Mouse (Mus musculus): ENCODE results near the gene Tbc1d2b. TPM values are rescaled to one million over a fixed set of nuclear protein-coding genes. Genes with fewer than 3 reads are reported as not detected.

Gene Tbc1d2b
- polyA plus RNA-seq, 1 experiment from 2014 or later: 9.9 TPM

DNA sequence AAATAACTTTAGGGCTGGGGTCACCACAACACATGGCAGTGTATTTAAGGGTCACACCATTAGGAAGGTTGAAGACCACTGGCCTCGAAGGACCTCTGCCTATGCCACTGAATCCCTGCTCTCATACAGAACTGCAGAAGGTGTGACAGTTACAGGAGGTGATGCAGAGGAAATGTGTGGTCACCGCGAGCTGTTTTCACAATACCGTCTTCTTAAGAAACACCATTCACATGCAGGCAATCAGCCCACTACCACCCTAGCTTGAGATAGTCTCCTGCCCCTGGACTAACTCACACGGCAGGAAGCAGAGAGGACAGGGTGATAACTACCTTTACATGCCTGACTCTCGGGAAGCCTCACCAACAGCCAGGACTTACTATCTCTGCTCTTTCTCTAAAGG, 25.4 kb downstream of the Tbc1d2b start:
- Histone ChIP-seq H3K4me1 (ENCODE audit: control insufficient read depth, insufficient read depth, low read length) (no peaks in the 10 kb centered on the region), H3K27ac (replicated peaks; ENCODE audit: low read depth, low read length) (no peak overlapping the region), H3K4me3 (ENCODE audit: low read depth, low read length) (no peak overlapping the region), H3K27me3 (ENCODE audit: control insufficient read depth, insufficient read depth, low read length) (no peaks in the 10 kb centered on the region), H3K4me2 (ENCODE audit: low read depth, low read length) (no peak overlapping the region), H3K36me3 (replicated peaks; ENCODE audit: control insufficient read depth, insufficient read depth, low read depth, low read length) (no peaks in the 10 kb centered on the region), H3K9ac (replicated peaks; ENCODE audit: low read length) (no peak overlapping the region), H3K9me3 (replicated peaks; ENCODE audit: control insufficient read depth, low read length) (no peaks in the 10 kb centered on the region)
- no peak for DNase-seq (ENCODE audit: low spot score)
- WGBS: 93% methylated on average over 6 of the region's 6 CpGs
- ATAC-seq (replicated peaks; ENCODE audit: insufficient number of reproducible peaks, low FRiP score, low TSS enrichment, low read depth): no peak

- DNase-seq (ENCODE audit: low spot score) (no peak), ATAC-seq (replicated peaks; ENCODE audit: insufficient number of reproducible peaks, low FRiP score, low TSS enrichment, low read depth) (no peak)
- WGBS: 88% methylated on average over 15 of the region's 15 CpGs
- Histone ChIP-seq H3K4me2 (ENCODE audit: low read depth, low read length) (no peak overlapping the region), H3K27me3 (ENCODE audit: control insufficient read depth, insufficient read depth, low read length) (no peaks in the 10 kb centered on the region), H3K27ac (replicated peaks; ENCODE audit: low read depth, low read length) (no peak overlapping the region), H3K36me3 (replicated peaks; ENCODE audit: control insufficient read depth, insufficient read depth, low read depth, low read length) (no peaks in the 10 kb centered on the region), H3K9me3 (replicated peaks; ENCODE audit: control insufficient read depth, low read length) (no peaks in the 10 kb centered on the region), H3K4me1 (ENCODE audit: control insufficient read depth, insufficient read depth, low read length) (no peaks in the 10 kb centered on the region), H3K4me3 (ENCODE audit: low read depth, low read length) (no peak overlapping the region), H3K9ac (replicated peaks; ENCODE audit: low read length) (no peak overlapping the region)
Observed at GRCm38 (mm10) chr9:90244301-90245151, 26.1 kb downstream of the Tbc1d2b start.

DNA sequence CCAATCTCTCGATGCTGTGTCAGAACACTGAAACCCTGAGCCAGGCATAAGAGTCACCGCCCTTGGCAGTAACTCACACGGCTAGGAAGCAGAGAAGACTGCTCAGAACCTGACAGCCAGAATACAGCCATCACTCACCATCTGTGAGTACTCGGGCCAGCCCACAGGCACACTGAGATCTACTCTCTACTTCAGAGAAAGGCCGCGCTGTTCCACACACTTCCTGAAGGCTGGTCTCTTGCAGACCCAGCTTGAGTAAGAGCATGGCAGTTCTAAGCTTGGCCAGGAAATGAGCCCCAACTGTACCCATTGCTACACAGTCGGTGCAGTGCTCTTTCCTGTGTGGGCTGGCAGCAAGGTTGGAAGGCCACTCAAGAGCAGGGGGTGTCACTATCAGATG, 27.7 kb downstream of the Tbc1d2b start:
- H3K4me1 ChIP-seq (ENCODE audit: control insufficient read depth, insufficient read depth, low read length): no peaks in the 10 kb centered on the region
- H3K27ac ChIP-seq (replicated peaks; ENCODE audit: low read depth, low read length): no peak overlapping the region
- no peak overlapping the region for H3K4me2 ChIP-seq (ENCODE audit: low read depth, low read length)
- H3K27me3 ChIP-seq (ENCODE audit: control insufficient read depth, insufficient read depth, low read length): no peaks in the 10 kb centered on the region
- H3K9me3 ChIP-seq (replicated peaks; ENCODE audit: control insufficient read depth, low read length): no peaks in the 10 kb centered on the region
- no peaks in the 10 kb centered on the region for H3K36me3 ChIP-seq (replicated peaks; ENCODE audit: control insufficient read depth, insufficient read depth, low read depth, low read length)
- DNase-seq (ENCODE audit: low spot score) (no peak), ATAC-seq (replicated peaks; ENCODE audit: insufficient number of reproducible peaks, low FRiP score, low TSS enrichment, low read depth) (no peak)
- no peak overlapping the region for H3K9ac ChIP-seq (replicated peaks; ENCODE audit: low read length)
- no peak overlapping the region for H3K4me3 ChIP-seq (ENCODE audit: low read depth, low read length)
- 91% methylated on average over 7 of the region's 7 CpGs for WGBS

DNA sequence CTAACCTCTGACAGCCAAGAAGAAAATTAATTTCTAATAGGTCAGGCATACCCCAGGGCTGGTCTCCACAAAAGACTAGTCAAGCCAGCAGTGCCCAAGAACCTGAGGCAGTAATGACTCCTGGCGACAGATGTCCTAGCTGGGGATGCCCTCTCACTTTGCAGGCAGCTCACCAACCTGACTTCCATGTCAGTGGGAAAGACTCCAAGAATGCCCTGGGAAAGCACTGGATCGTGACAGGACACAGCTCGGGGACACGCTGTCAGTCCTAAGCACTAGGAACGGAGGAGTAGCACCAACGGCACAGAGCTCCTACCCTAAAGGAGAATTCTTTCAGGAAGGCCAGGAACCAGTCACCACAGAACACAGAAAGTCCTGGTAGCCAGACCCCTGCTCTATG, 28.3 kb downstream of the Tbc1d2b start:
- 91% methylated on average over 6 of the region's 6 CpGs for WGBS
- Histone ChIP-seq H3K27ac (replicated peaks; ENCODE audit: low read depth, low read length) (no peak overlapping the region), H3K4me2 (ENCODE audit: low read depth, low read length) (no peak overlapping the region), H3K9me3 (replicated peaks; ENCODE audit: control insufficient read depth, low read length) (no peaks in the 10 kb centered on the region), H3K36me3 (replicated peaks; ENCODE audit: control insufficient read depth, insufficient read depth, low read depth, low read length) (no peaks in the 10 kb centered on the region), H3K4me1 (ENCODE audit: control insufficient read depth, insufficient read depth, low read length) (no peaks in the 10 kb centered on the region), H3K9ac (replicated peaks; ENCODE audit: low read length) (no peak overlapping the region), H3K27me3 (ENCODE audit: control insufficient read depth, insufficient read depth, low read length) (no peaks in the 10 kb centered on the region), H3K4me3 (ENCODE audit: low read depth, low read length) (no peak overlapping the region)
- ATAC-seq (replicated peaks; ENCODE audit: insufficient number of reproducible peaks, low FRiP score, low TSS enrichment, low read depth) (no peak), DNase-seq (ENCODE audit: low spot score) (no peak)

- Histone ChIP-seq H3K36me3 (replicated peaks; ENCODE audit: control insufficient read depth, insufficient read depth, low read depth, low read length) (no peaks in the 10 kb centered on the region), H3K27me3 (ENCODE audit: control insufficient read depth, insufficient read depth, low read length) (no peaks in the 10 kb centered on the region), H3K9ac (replicated peaks; ENCODE audit: low read length) (no peak overlapping the region), H3K9me3 (replicated peaks; ENCODE audit: control insufficient read depth, low read length) (no peaks in the 10 kb centered on the region), H3K4me1 (ENCODE audit: control insufficient read depth, insufficient read depth, low read length) (no peaks in the 10 kb centered on the region), H3K4me3 (ENCODE audit: low read depth, low read length) (no peak overlapping the region), H3K4me2 (ENCODE audit: low read depth, low read length) (no peak overlapping the region), H3K27ac (replicated peaks; ENCODE audit: low read depth, low read length) (no peak overlapping the region)
- DNase-seq (ENCODE audit: low spot score) (peak; percentile 19), ATAC-seq (replicated peaks; ENCODE audit: insufficient number of reproducible peaks, low FRiP score, low TSS enrichment, low read depth) (no peak)
- WGBS: 69% methylated on average over 7 of the region's 7 CpGs
Observed at GRCm38 (mm10) chr9:90241618-90242017, 29.0 kb downstream of the Tbc1d2b start.

DNA sequence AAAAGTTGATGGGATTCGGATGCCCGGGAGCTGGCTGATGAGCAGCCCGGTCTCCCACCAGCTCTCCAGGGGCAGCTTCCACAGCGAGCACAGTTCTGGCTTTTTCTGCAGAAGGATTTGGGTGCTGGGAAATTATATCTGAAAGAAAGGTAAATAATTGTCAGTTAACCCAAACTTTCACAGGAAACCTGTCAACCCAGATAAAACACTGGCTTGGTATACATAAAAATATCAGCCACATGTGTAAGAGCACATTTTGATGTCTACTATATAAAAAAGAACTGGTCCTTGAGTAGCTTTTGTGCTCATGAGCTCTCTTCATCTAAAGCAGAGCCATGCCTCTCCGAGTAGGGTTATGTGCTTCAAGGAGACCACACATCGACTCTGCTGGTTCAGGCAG, 29.6 kb downstream of the Tbc1d2b start:
- 92% methylated on average over 6 of the region's 6 CpGs for WGBS
- H3K9me3 ChIP-seq (replicated peaks; ENCODE audit: control insufficient read depth, low read length): no peaks in the 10 kb centered on the region
- no peak overlapping the region for H3K27ac ChIP-seq (replicated peaks; ENCODE audit: low read depth, low read length)
- H3K36me3 ChIP-seq (replicated peaks; ENCODE audit: control insufficient read depth, insufficient read depth, low read depth, low read length): no peaks in the 10 kb centered on the region
- H3K4me3 ChIP-seq (ENCODE audit: low read depth, low read length): no peak overlapping the region
- no peaks in the 10 kb centered on the region for H3K27me3 ChIP-seq (ENCODE audit: control insufficient read depth, insufficient read depth, low read length)
- H3K9ac ChIP-seq (replicated peaks; ENCODE audit: low read length): no peak overlapping the region
- no peak overlapping the region for H3K4me2 ChIP-seq (ENCODE audit: low read depth, low read length)
- no peaks in the 10 kb centered on the region for H3K4me1 ChIP-seq (ENCODE audit: control insufficient read depth, insufficient read depth, low read length)
- ATAC-seq (replicated peaks; ENCODE audit: insufficient number of reproducible peaks, low FRiP score, low TSS enrichment, low read depth): no peak
- no peak for DNase-seq (ENCODE audit: low spot score)

- Histone ChIP-seq H3K4me3 (ENCODE audit: low read depth, low read length) (no peak overlapping the region), H3K9me3 (replicated peaks; ENCODE audit: control insufficient read depth, low read length) (no peaks in the 10 kb centered on the region), H3K9ac (replicated peaks; ENCODE audit: low read length) (no peak overlapping the region), H3K27me3 (ENCODE audit: control insufficient read depth, insufficient read depth, low read length) (no peaks in the 10 kb centered on the region), H3K4me1 (ENCODE audit: control insufficient read depth, insufficient read depth, low read length) (no peaks in the 10 kb centered on the region), H3K4me2 (ENCODE audit: low read depth, low read length) (no peak overlapping the region), H3K36me3 (replicated peaks; ENCODE audit: control insufficient read depth, insufficient read depth, low read depth, low read length) (no peaks in the 10 kb centered on the region), H3K27ac (replicated peaks; ENCODE audit: low read depth, low read length) (no peak overlapping the region)
- ATAC-seq (replicated peaks; ENCODE audit: insufficient number of reproducible peaks, low FRiP score, low TSS enrichment, low read depth): no peak
- WGBS: 88% methylated on average over 4 of the region's 4 CpGs
- no peak for DNase-seq (ENCODE audit: low spot score)
Observed at GRCm38 (mm10) chr9:90240560-90240959, 30.0 kb downstream of the Tbc1d2b start.

DNA sequence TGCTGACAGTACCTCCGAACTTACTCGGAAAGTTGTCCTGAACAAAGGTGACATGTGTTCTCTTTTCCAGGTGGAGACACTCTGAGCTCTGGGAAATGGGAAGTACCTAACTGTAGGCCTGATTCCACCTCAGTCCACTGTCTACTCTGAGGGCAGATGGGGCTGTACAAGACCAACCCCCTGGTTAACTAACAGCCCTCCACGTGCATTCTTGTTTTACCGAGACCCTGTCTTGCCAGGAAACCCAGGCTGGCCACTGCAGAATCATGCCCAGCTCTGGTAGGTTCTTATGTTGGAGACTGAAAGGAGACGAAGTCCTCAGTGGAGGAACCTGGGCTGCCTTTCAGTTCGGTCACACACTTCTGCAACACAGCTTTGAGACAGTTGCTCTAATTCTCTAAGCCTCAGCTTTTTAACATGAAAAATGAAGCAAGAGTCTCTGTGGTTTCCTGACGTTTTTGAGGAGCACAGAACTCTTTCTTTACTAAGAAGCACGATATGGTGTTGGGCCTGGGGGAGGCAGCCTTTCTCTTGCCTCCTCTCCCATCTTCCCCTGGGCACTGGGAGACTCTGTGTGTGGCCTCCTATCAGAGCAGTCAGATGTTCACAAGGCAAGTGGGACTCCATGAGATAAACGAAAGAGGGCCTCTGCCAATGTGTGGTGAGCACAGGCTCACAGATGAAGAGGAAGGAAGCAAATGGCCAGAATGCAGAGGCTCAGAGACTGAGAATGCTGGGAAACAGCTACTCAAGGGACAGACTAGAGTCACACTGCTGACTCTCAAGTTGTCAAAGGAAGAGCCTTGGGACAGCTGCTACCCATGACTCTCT, 33.2 kb downstream of the Tbc1d2b start:
- no peak for DNase-seq (ENCODE audit: low spot score)

More for the DNA sequence above, 33.2 kb downstream of the Tbc1d2b start:
- Histone ChIP-seq H3K9me3 (replicated peaks; ENCODE audit: control insufficient read depth, low read length) (no peaks in the 10 kb centered on the region), H3K36me3 (replicated peaks; ENCODE audit: control insufficient read depth, insufficient read depth, low read depth, low read length) (no peaks in the 10 kb centered on the region), H3K4me3 (ENCODE audit: low read depth, low read length) (no peak overlapping the region), H3K4me2 (ENCODE audit: low read depth, low read length) (no peak overlapping the region), H3K27ac (replicated peaks; ENCODE audit: low read depth, low read length) (no peak overlapping the region), H3K27me3 (ENCODE audit: control insufficient read depth, insufficient read depth, low read length) (no peaks in the 10 kb centered on the region), H3K9ac (replicated peaks; ENCODE audit: low read length) (no peak overlapping the region), H3K4me1 (ENCODE audit: control insufficient read depth, insufficient read depth, low read length) (no peaks in the 10 kb centered on the region)
- peak; percentile 26; the same call in 1 of the 2 replicates for ATAC-seq (replicated peaks; ENCODE audit: insufficient number of reproducible peaks, low FRiP score, low TSS enrichment, low read depth)
- 83% methylated on average over 9 of the region's 9 CpGs for WGBS
